Mouse (Mus musculus) heart, embryonic 12.5 days (tissue): ENCODE results near the gene Wdr47. TPM values are rescaled to one million over a fixed set of nuclear protein-coding genes. Genes with fewer than 3 reads are reported as not detected.
"Not testable (repeated sequence)": the region's sequence is repeated elsewhere in the genome, so short reads cannot be mapped to it uniquely, and the experiment has no call there.

Experiments used
- ATAC-seq: fragments of 200-750 bp; cut with Nextera tagmentation; 2 replicates; pipeline ENCODE4 v1.8.0; 2017; ENCODE audit warnings: moderate TSS enrichment, moderate library complexity; ENCODE audit not compliant: insufficient number of reproducible peaks, low FRiP score
- H3K27ac ChIP-seq: fragments of 300-500 bp; sonication (generic); 2 replicates; pipeline ENCODE4 v1.5.1; 2016; ENCODE audit warnings: mild to moderate bottlenecking, moderate library complexity; ENCODE audit not compliant: poor library complexity, severe bottlenecking
- H3K27me3 ChIP-seq: fragments of 300-500 bp; sonication (generic); replicated peaks from 2 replicates; pipeline ENCODE4 v1.6.1; 2016; ENCODE audit warnings: mild to moderate bottlenecking, moderate library complexity
- H3K36me3 ChIP-seq: fragments of 300-500 bp; sonication (generic); 2 replicates; pipeline ENCODE4 v1.6.1; 2016; ENCODE audit warnings: mild to moderate bottlenecking, moderate library complexity
- H3K4me1 ChIP-seq: fragments of 300-500 bp; sonication (generic); replicated peaks from 2 replicates; pipeline ENCODE4 v1.6.1; 2016; ENCODE audit warnings: mild to moderate bottlenecking
- H3K4me2 ChIP-seq: fragments of 300-500 bp; sonication (generic); 2 replicates; pipeline ENCODE4 v1.6.1; 2016; ENCODE audit warnings: mild to moderate bottlenecking, moderate library complexity
- H3K4me3 ChIP-seq: fragments of 300-500 bp; sonication (generic); 2 replicates; pipeline ENCODE4 v1.5.1; 2016; ENCODE audit warnings: mild to moderate bottlenecking
- H3K9ac ChIP-seq: fragments of 300-500 bp; sonication (generic); 2 replicates; pipeline ENCODE4 v1.6.1; 2016; ENCODE audit warnings: mild to moderate bottlenecking, moderate library complexity
- H3K9me3 ChIP-seq: fragments of 300-500 bp; sonication (generic); replicated peaks from 2 replicates; pipeline ENCODE4 v1.6.1; 2016; ENCODE audit warnings: mild to moderate bottlenecking, moderate library complexity
- WGBS: fragments of 180-500 bp; shearing (Covaris S2); methylation state at CpG from one replicate; pipeline ENCODE4 v1.1.7; 2016; 5-methylcytosine and 5-hydroxymethylcytosine counted together
- polyA plus RNA-seq: library from polyadenylated mRNA; unstranded; fragments of >200 nt; fragmentation: Nextera tagmentation; extraction: Ambion mirVana; gene quantifications from 2 replicates; pipeline ENCODE4 v1.2.1, GENCODE M21; 2016

The Wdr47 gene
- polyA plus RNA-seq, 1 experiment from 2014 or later: 9.8 TPM

DNA sequence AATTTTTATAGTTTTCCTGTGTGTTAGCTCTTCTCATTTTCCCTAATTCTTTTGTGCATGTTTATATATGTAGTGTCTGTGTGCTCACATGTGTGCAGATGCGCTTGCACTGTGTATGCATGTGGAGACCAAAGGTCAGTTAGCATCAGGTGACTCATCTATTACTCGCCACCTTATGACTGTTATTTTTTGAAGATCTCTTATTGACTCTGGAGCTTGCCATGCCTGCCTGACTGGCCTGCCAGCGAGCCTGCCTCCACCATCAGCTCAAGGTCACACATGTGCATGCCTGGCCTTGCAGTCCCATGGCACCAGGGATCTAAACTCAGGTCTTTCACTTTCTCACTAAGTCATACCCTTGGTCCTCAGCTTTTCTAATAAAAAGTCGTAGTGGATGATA lies 49.9 kb downstream of the Wdr47 start:
- H3K4me1 ChIP-seq: no peaks in the 10 kb centered on the region
- no peak overlapping the region for H3K27ac ChIP-seq
- no peak overlapping the region for H3K4me2 ChIP-seq
- ATAC-seq: no peak
- no peak overlapping the region for H3K4me3 ChIP-seq
- peaks cover 4% of the 10 kb centered on the region for H3K36me3 ChIP-seq
- H3K27me3 ChIP-seq: no peaks in the 10 kb centered on the region
- 79% methylated on average over 4 of the region's 4 CpGs for WGBS
- H3K9ac ChIP-seq: no peak overlapping the region
- no peaks in the 10 kb centered on the region for H3K9me3 ChIP-seq

DNA sequence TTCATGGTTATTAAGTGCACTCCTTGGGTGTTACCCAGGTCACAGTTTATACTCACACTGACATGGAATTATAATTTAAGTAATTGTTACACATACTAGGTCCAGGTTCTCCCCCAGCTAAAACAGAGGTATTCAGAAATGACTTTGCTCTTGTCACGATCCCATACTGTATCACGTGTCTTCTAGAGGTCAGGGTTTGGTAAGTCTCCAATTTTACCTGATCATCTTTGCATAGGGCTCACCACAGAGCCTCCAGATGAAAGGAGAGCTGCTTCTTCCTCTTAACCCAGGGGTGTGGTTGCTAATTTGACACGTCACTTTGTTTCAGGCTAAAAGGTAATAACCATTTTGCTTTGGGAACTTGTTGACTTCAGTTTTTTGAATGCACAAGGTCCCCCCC lies 53.8 kb downstream of the Wdr47 start:
- no peaks in the 10 kb centered on the region for H3K27me3 ChIP-seq
- H3K27ac ChIP-seq: no peak overlapping the region
- H3K9me3 ChIP-seq: no peaks in the 10 kb centered on the region
- no peaks in the 10 kb centered on the region for H3K4me1 ChIP-seq
- H3K36me3 ChIP-seq: peaks cover 4% of the 10 kb centered on the region
- no peak overlapping the region for H3K9ac ChIP-seq
- no peak overlapping the region for H3K4me3 ChIP-seq
- ATAC-seq: no peak
- WGBS: 84% methylated on average over 3 of the region's 3 CpGs
- no peak overlapping the region for H3K4me2 ChIP-seq

DNA sequence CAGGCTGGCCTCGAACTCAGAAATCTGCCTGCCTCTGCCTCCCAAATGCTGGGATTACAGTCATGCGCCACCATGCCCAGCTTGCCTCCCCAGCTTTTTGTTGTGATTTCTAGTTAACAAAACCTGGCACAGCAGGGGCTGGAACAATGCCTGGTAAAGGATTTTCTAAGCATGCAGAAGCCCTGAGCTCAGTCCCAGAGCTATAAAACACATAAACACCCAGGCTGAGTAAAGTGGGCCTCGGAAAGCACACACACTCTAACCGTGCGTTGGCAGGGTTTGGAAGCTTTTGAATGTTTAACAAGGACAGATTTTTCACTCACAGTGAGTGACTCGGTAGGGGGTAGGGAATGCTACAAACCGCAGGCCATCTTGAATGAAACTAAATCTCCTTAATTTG lies 55.0 kb downstream of the Wdr47 start:
- H3K9ac ChIP-seq: no peak overlapping the region
- no peak overlapping the region for H3K27ac ChIP-seq
- ATAC-seq: no peak
- no peaks in the 10 kb centered on the region for H3K27me3 ChIP-seq
- no peaks in the 10 kb centered on the region for H3K9me3 ChIP-seq
- no peak overlapping the region for H3K4me3 ChIP-seq
- H3K4me2 ChIP-seq: no peak overlapping the region
- peaks cover 4% of the 10 kb centered on the region for H3K36me3 ChIP-seq
- WGBS: 65% methylated on average over 7 of the region's 7 CpGs
- no peaks in the 10 kb centered on the region for H3K4me1 ChIP-seq

DNA sequence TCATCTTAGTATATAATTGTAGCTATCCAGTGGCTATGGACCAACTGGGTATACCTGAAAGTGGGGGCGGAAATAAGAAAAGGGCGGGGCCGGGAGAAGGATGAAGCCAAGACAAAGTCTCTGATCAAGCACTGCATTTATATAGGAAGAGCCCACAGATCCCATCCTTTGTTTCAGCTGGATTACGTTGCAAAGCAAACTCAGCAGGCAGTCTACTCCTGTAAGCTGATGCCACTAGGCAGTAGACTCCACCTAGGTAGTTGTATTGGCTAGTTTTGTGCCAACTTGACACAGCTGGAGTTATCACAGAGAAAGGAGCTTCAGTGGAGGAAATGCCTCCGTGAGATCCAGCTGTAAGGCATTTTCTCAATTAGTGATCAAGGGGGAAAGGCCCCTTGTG lies 56.6 kb downstream of the Wdr47 start:
- WGBS: 49% methylated on average over 5 of the region's 5 CpGs
- H3K4me1 ChIP-seq, H3K9ac ChIP-seq, H3K9me3 ChIP-seq, H3K4me3 ChIP-seq, ATAC-seq, H3K27ac ChIP-seq, H3K36me3 ChIP-seq, H3K27me3 ChIP-seq, H3K4me2 ChIP-seq: not testable (repeated sequence)

DNA sequence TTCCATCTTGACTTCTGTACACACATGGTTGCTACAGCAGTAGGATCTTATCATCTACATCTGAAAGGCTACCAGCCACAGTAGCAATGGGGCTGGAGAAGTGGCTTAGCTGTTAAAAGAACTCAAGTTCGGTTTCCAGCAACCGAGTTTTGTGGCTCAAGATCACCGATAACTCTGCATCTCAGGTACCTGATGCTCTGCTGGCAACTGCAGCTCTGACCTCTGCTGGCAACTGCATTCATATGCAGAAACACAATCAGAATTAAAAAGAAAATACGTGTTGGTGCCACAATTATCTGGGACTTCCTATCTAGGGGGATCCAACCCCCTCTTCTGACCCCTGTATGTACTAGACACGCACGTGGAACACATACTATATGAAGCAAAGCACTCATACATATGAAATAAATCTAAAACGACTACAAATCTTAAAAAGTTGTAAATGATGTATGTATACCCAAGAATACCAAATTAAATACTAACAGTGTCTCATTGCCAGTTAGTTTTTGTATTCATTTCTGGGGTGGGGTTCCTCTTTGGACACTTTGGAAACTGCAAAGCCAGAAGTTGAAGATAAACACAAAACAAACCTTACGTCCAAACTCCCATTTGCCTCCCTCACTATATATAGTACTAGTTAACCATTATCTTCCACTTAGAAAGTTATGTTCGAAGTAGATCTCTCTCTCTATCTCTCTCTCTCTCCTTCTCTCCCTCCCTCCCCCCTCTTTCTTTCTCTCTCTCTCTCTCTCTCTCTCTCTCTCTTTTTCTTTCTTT lies 62.0 kb downstream of the Wdr47 start:
- no peak for ATAC-seq
- H3K27me3 ChIP-seq: no peaks in the 10 kb centered on the region
- WGBS: 24% methylated on average over 9 of the region's 9 CpGs
- H3K4me3 ChIP-seq: peak overlapping the region; percentile 25
- H3K4me1 ChIP-seq: peaks cover 13% of the 10 kb centered on the region
- H3K4me2 ChIP-seq: peak overlapping the region; percentile 48
- no peaks in the 10 kb centered on the region for H3K9me3 ChIP-seq
- H3K36me3 ChIP-seq: 0 out of 2 replicates have a peak, but pooled peaks cover 3% of the 10 kb centered on the region
- no peak overlapping the region for H3K9ac ChIP-seq
- H3K27ac ChIP-seq: no peak overlapping the region

DNA sequence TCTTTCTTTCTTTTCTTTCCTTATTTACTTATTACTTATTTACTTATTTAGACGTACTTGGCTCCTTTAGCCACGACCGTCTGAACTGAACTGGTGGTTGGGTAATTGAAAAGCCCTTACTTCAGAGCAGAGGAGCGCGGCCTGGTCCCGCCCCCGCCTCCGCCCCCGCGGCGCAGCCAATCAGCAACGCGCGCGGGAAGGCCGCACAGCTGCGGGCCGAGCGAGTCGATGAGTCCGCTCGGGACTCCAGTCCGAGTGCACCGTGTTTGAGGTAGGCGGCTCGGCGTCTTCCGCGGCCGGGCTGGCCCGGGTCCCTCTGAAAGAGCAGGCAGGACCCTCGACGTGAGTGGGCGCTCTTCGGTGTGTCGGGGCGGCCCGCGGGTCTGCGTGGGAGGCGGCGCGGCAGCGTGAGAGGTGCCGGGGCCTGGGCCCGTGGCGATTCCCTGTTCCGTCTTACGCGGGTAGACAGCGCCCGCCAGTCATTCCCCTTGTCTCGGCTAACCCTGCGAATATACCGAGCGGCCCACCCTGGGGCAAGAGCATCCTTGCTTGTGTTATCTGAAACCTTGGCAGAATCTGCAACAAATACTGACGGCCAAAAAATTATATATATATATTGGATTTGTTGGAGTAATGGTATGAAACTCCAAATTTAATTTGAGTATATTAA lies 62.8 kb downstream of the Wdr47 start, which contains the start of gene Clcc1:
Gene Clcc1, plus strand, starts transcription at position 204 of the 670 bp plus-strand sequence.
- peak; percentile 97 for ATAC-seq
- Histone ChIP-seq H3K9me3 (no peaks in the 10 kb centered on the region), H3K27ac (peak within 1 kb of the TSS; percentile 79; the same call in 1 of the 2 replicates), H3K4me1 (peaks cover 13% of the 10 kb centered on the region), H3K4me2 (peak within 1 kb of the TSS; percentile 78), H3K4me3 (peak within 1 kb of the TSS; percentile 98), H3K27me3 (no peaks in the 10 kb centered on the region), H3K36me3 (0 out of 2 replicates have a peak, but pooled peaks cover 4% of the 10 kb centered on the region), H3K9ac (peak within 1 kb of the TSS; percentile 97)
- WGBS: under 1% methylated on average over 57 of the region's 57 CpGs

DNA sequence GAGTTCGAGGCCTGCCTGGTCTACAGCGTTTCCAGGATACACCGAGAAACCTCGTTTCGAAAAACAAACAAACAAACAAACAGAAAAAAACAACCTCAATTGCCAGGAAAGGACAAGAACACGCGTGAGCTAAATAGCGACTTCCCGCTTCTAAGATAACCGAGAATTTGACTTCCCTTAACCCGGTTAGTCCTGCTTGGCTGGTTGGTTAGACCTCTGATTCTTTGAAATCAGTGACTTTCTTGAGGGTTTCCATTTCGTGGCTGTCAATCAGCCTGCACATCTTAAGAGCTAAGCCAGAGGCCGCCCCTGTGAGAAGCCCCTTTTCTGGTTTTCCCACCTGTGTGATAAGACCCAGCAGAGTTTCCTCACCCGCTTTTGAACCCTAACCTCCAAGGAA lies 63.5 kb downstream of the Wdr47 start:
- no peaks in the 10 kb centered on the region for H3K27me3 ChIP-seq
- no peak for ATAC-seq
- H3K4me2 ChIP-seq: peak overlapping the region; percentile 78
- peak overlapping the region; percentile 97 for H3K9ac ChIP-seq
- no peak overlapping the region for H3K27ac ChIP-seq
- no peaks in the 10 kb centered on the region for H3K9me3 ChIP-seq
- H3K4me3 ChIP-seq: peak overlapping the region; percentile 98
- H3K4me1 ChIP-seq: peaks cover 13% of the 10 kb centered on the region
- 23% methylated on average over 14 of the region's 14 CpGs for WGBS
- H3K36me3 ChIP-seq: 0 out of 2 replicates have a peak, but pooled peaks cover 4% of the 10 kb centered on the region

DNA sequence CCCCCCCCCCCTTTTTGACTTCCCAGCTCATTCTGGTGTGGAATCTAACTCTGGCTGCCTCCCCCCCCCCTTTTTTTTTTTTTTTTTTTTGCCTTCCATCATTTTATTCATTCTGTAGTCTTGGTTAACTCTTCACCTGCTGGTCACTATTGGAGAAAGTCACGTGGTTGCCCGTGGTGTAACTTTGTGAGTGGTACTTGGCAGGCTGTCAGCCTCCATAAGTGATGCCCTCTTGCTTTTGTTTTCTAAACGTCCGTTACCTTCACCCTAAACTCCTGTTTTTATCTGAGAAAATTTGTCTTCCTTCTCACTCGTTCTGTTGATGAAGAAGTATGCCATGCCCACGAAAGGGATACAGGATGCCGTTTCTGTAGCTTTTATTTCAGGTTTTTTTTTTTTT lies 64.4 kb downstream of the Wdr47 start:
- Histone ChIP-seq H3K4me2 (0 out of 2 replicates have a peak overlapping the region, but pooled peaks have one; percentile 21), H3K27ac (no peak overlapping the region), H3K4me1 (peaks cover 13% of the 10 kb centered on the region), H3K4me3 (no peak overlapping the region), H3K27me3 (no peaks in the 10 kb centered on the region), H3K36me3 (peaks cover 9% of the 10 kb centered on the region), H3K9ac (no peak overlapping the region), H3K9me3 (no peaks in the 10 kb centered on the region)
- WGBS: 86% methylated on average over 7 of the region's 7 CpGs
- ATAC-seq: no peak

DNA sequence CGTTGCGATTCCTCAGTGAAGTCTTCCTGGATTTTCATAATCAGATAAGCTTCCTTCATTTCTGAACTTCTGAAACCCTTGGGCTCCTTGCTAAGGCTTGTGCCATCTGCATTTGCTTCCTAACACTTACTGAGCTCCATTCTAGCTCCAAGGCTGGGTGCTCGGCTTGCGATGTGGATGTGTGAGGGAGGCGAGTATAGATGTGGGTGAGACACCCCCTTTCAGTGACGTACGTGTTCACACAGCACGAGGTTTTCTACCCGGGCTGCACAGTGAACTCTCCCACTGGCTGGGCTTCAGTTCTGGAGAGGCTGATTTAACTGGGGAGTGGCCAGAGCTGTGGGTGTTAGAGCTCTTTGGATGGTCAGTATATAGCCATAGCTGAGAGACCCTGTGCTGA lies 67.5 kb downstream of the Wdr47 start:
- Histone ChIP-seq H3K27me3 (no peaks in the 10 kb centered on the region), H3K9me3 (0 out of 2 replicates have a peak, but pooled peaks cover 4% of the 10 kb centered on the region), H3K27ac (no peak overlapping the region), H3K4me3 (no peak overlapping the region), H3K4me1 (peaks cover 9% of the 10 kb centered on the region; the same call in 1 of the 2 replicates), H3K9ac (no peak overlapping the region), H3K4me2 (no peak overlapping the region), H3K36me3 (peaks cover 31% of the 10 kb centered on the region)
- ATAC-seq: no peak
- WGBS: 89% methylated on average over 9 of the region's 9 CpGs

DNA sequence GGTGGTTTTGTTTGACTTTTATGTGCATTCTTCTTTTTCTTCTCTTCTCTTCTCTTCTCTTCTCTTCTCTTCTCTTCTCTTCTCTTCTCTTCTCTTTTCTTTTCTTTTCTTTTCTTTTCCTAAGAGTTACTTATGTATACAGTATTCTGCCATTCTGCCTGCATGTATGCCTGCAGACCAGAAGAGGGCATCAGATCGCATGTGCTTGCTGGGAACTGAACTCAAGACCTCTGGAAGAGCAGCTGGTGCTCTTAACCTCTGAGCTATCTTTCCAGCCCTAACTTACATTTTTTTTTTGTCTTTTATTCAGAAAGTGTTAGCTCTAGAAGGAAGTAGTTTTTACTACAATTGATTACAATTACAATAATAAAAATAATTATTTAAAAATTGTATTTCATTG lies 69.9 kb downstream of the Wdr47 start:
- peaks cover 53% of the 10 kb centered on the region for H3K36me3 ChIP-seq

DNA sequence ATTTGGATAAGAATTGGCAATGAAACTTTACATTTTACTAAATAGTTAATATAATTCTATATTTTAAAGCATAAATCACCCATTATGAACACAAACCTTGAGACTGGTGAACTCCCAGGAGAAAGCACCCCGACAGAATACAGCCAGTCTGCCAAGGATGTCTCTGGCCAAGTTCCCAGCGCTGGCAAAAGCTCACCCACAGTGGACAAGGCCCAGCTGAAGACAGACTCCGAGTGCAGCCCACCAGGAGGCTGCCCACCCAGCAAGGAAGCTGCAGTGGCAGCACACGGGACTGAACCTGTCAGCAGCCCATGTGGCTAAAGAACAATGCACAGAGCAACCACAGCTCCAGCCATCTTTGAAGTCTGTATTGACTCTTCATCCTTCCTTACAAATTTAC lies 85.5 kb downstream of the Wdr47 start:
- 81% methylated on average over 4 of the region's 4 CpGs for WGBS
- no peaks in the 10 kb centered on the region for H3K4me1 ChIP-seq
- no peaks in the 10 kb centered on the region for H3K9me3 ChIP-seq
- H3K36me3 ChIP-seq: peaks cover 76% of the 10 kb centered on the region
- no peak overlapping the region for H3K4me2 ChIP-seq
- H3K27ac ChIP-seq: no peak overlapping the region
- no peak for ATAC-seq
- H3K9ac ChIP-seq: no peak overlapping the region
- H3K4me3 ChIP-seq: no peak overlapping the region
- no peaks in the 10 kb centered on the region for H3K27me3 ChIP-seq

More for the DNA sequence above, 69.9 kb downstream of the Wdr47 start:
- H3K9ac ChIP-seq: no peak overlapping the region
- no peak overlapping the region for H3K4me3 ChIP-seq
- H3K27ac ChIP-seq: no peak overlapping the region
- no peaks in the 10 kb centered on the region for H3K4me1 ChIP-seq
- WGBS: 73% methylated on average over 1 of the region's 1 CpGs
- no peak for ATAC-seq
- 0 out of 2 replicates have a peak, but pooled peaks cover 4% of the 10 kb centered on the region for H3K9me3 ChIP-seq
- H3K27me3 ChIP-seq: no peaks in the 10 kb centered on the region
- no peak overlapping the region for H3K4me2 ChIP-seq
